Mouse (Mus musculus) limb, embryonic 11.5 days (tissue): ENCODE data around the gene Itpr2. TPM values are rescaled to one million over a fixed set of nuclear protein-coding genes. Genes with fewer than 3 reads are reported as not detected.
A peak's percentile ranks its signal among the peaks of the same experiment; 100 is the strongest.

Experiments used
- ATAC-seq: fragments of 200-750 bp; cut with Nextera tagmentation; 2 replicates; pipeline ENCODE4 v1.8.0; 2017; ENCODE audit warnings: low read depth; ENCODE audit not compliant: insufficient number of reproducible peaks, low FRiP score, low TSS enrichment
- DNase-seq: peaks from one replicate; pipeline ENCODE4 v3.0.0-alpha.2; 2015; ENCODE audit warnings: low spot score
- H3K27ac ChIP-seq: fragments of 300-500 bp; sonication (generic); replicated peaks from 2 replicates; pipeline ENCODE4 v1.5.1; 2014; ENCODE audit warnings: low read depth, mild to moderate bottlenecking, low read length
- H3K27me3 ChIP-seq: fragments of 300-500 bp; sonication (generic); 2 replicates; pipeline ENCODE4 v1.6.1; 2014; ENCODE audit warnings: mild to moderate bottlenecking, low read length, mixed read lengths; ENCODE audit not compliant: control insufficient read depth, insufficient read depth
- H3K36me3 ChIP-seq: fragments of 300-500 bp; sonication (generic); 2 replicates; pipeline ENCODE4 v1.6.1; 2014; ENCODE audit warnings: mild to moderate bottlenecking, low read length, moderate library complexity, mixed read lengths; ENCODE audit not compliant: control insufficient read depth, insufficient read depth
- H3K4me1 ChIP-seq: fragments of 300-500 bp; sonication (generic); 2 replicates; pipeline ENCODE4 v1.6.1; 2014; ENCODE audit warnings: low read length, mixed read lengths; ENCODE audit not compliant: control insufficient read depth, insufficient read depth
- H3K4me2 ChIP-seq: fragments of 300-500 bp; sonication (generic); 2 replicates; pipeline ENCODE4 v1.6.1; 2014; ENCODE audit warnings: low read depth, mild to moderate bottlenecking, moderate library complexity; ENCODE audit not compliant: severe bottlenecking
- H3K4me3 ChIP-seq: fragments of 300-500 bp; sonication (generic); 2 replicates; pipeline ENCODE4 v1.5.1; 2014; ENCODE audit warnings: low read depth, low read length
- H3K9ac ChIP-seq: fragments of 300-500 bp; sonication (generic); 2 replicates; pipeline ENCODE4 v1.6.1; 2014; ENCODE audit warnings: mild to moderate bottlenecking, low read length
- H3K9me3 ChIP-seq: fragments of 300-500 bp; sonication (generic); 2 replicates; pipeline ENCODE4 v1.6.1; 2016; ENCODE audit warnings: low read length; ENCODE audit not compliant: control insufficient read depth
- WGBS: fragments of 180-500 bp; shearing (Covaris S2); extraction: QIAGEN DNeasy Blood & Tissue Kit; methylation state at CpG from one replicate; pipeline ENCODE4 v1.1.7; 2014; 5-methylcytosine and 5-hydroxymethylcytosine counted together
- polyA plus RNA-seq: library from polyadenylated mRNA; unstranded; fragments of >200 nt; fragmentation: Nextera tagmentation; extraction: Ambion mirVana; gene quantifications from 2 replicates; pipeline ENCODE4 v1.2.1, GENCODE M21; 2014

Gene Itpr2
- polyA plus RNA-seq, 1 experiment from 2014 or later: 5.7 TPM

DNA sequence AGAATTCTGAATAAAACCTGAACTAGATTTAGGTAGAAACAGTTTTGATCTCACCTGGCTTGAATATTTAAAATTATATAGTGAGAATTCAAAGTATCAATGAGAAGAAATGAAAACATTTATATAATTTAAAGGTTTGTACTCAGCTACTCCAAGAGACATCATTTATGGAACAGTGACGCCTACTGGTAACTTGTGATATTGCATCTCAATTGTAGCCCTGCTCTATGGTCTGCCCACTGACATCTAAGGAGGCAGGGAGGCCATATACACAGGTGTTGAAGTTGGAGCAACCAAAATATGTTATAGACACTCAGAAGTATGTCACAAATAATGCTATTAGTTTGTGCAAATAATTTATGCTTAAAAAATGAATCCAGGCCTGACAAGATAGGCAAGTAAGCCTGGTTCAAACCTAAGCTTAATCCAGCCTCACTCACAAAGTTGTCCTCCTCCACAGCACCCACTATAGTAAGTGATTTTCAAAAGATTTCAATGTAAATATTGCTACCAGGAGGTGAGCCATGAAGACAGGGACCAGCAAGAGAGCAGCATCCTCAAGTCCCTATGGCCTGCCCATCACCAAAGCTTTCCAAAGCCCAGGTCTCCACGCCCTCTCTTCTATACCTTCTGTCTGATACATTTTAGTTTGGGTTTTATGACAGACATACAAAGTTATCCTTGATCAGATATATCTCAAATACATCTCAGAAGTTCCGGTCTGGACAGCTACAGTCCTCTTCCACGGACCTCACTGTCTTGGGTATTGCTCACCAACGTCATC, 229.6 kb downstream of the Itpr2 start:
- 75% methylated on average over 5 of the region's 5 CpGs for WGBS
- H3K4me2 ChIP-seq: no peak overlapping the region
- no peak overlapping the region for H3K9ac ChIP-seq
- H3K4me1 ChIP-seq: peaks cover 3% of the 10 kb centered on the region; the same call in 1 of the 2 replicates
- DNase-seq: peak; percentile 70
- no peaks in the 10 kb centered on the region for H3K9me3 ChIP-seq
- no peaks in the 10 kb centered on the region for H3K27me3 ChIP-seq
- H3K36me3 ChIP-seq: no peaks in the 10 kb centered on the region
- no peak for ATAC-seq
- no peak overlapping the region for H3K27ac ChIP-seq
- H3K4me3 ChIP-seq: no peak overlapping the region

GRCm38 (mm10) chr6:146270776-146271533, 231.1 kb downstream of the Itpr2 start:
- ATAC-seq (no peak), DNase-seq (no peak)
- 80% methylated on average over 12 of the region's 12 CpGs for WGBS

GRCm38 (mm10) chr6:146270162-146270561, 231.9 kb downstream of the Itpr2 start:
- no peak overlapping the region for H3K9ac ChIP-seq
- H3K4me1 ChIP-seq: peaks cover 3% of the 10 kb centered on the region; the same call in 1 of the 2 replicates
- H3K36me3 ChIP-seq: no peaks in the 10 kb centered on the region
- no peaks in the 10 kb centered on the region for H3K27me3 ChIP-seq
- H3K27ac ChIP-seq: no peak overlapping the region
- 29% methylated on average over 5 of the region's 5 CpGs for WGBS
- no peaks in the 10 kb centered on the region for H3K9me3 ChIP-seq
- DNase-seq: no peak
- ATAC-seq: no peak
- H3K4me2 ChIP-seq: no peak overlapping the region
- no peak overlapping the region for H3K4me3 ChIP-seq

More at GRCm38 (mm10) chr6:146270776-146271533, 231.1 kb downstream of the Itpr2 start:
- no peak overlapping the region for H3K4me2 ChIP-seq
- no peak overlapping the region for H3K27ac ChIP-seq
- no peak overlapping the region for H3K4me3 ChIP-seq
- H3K9me3 ChIP-seq: no peaks in the 10 kb centered on the region
- H3K36me3 ChIP-seq: no peaks in the 10 kb centered on the region
- H3K27me3 ChIP-seq: no peaks in the 10 kb centered on the region
- no peak overlapping the region for H3K9ac ChIP-seq
- peaks cover 3% of the 10 kb centered on the region; the same call in 1 of the 2 replicates for H3K4me1 ChIP-seq

DNA sequence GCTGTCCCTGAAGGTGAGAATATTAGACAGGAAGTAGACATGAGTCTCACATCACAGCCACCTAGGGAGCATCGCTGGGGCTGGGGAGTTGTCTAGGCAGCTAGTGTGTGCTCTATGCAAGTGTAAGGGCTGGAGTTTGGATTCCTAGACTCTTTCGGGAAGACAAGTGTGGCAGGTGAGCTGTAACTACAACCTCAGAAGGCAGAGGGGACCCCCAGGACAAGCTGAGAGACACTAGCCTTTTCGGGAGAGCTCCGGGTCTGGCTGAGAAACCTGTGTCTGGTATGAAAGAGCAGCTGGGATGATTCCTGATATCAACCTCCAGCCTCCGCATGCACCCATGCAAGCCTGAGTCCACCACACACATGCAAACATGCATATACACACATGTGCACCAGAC, 232.7 kb downstream of the Itpr2 start:
- Histone ChIP-seq H3K36me3 (no peaks in the 10 kb centered on the region), H3K4me3 (no peak overlapping the region), H3K9me3 (no peaks in the 10 kb centered on the region), H3K9ac (no peak overlapping the region), H3K27ac (no peak overlapping the region), H3K4me2 (no peak overlapping the region), H3K27me3 (no peaks in the 10 kb centered on the region), H3K4me1 (peaks cover 3% of the 10 kb centered on the region; the same call in 1 of the 2 replicates)
- 93% methylated on average over 5 of the region's 5 CpGs for WGBS
- DNase-seq (no peak), ATAC-seq (no peak)

DNA sequence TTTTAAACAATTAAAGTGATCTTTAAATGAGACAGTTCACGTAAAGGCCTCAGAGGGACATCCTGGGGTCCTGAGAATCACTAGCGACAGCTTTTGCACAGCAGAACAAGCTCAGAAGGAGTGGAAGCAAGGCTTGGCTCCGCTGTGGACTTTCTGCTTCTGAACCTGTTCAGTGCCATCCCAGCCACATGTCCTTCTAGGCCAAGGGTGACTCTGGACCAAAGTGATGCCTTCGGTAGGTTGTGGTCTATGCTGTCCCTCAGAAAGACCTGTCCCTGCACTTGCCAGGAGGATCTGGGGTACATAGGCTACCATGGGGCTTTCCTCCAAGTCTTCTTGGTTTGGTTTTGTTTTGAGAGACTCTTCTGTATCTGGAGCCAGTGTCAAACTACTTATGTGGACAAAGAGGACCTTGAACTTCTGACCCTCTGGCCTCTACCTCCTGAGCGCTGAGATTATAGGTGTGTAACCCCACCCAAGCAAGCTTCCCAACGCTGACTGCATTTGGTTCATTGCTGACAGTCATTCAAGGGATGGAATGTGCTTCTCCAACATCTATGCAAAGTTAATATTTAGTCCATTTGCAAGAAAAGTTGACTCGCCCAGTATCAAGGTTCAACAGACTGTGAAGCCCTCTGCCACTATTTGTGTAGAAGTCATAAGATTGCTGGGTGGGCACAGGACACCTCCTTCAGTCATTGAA, 241.2 kb downstream of the Itpr2 start:
- H3K4me2 ChIP-seq: no peak overlapping the region
- no peak for ATAC-seq
- no peak overlapping the region for H3K9ac ChIP-seq
- 89% methylated on average over 7 of the region's 7 CpGs for WGBS
- no peaks in the 10 kb centered on the region for H3K4me1 ChIP-seq
- H3K27me3 ChIP-seq: no peaks in the 10 kb centered on the region
- no peaks in the 10 kb centered on the region for H3K36me3 ChIP-seq
- H3K4me3 ChIP-seq: no peak overlapping the region
- H3K9me3 ChIP-seq: no peaks in the 10 kb centered on the region
- no peak for DNase-seq
- H3K27ac ChIP-seq: no peak overlapping the region

GRCm38 (mm10) chr6:146258751-146259150, 243.3 kb downstream of the Itpr2 start:
- Histone ChIP-seq H3K27ac (no peak overlapping the region), H3K36me3 (no peaks in the 10 kb centered on the region), H3K4me2 (no peak overlapping the region), H3K9ac (no peak overlapping the region), H3K4me1 (no peaks in the 10 kb centered on the region; the same call in 1 of the 2 replicates), H3K4me3 (no peak overlapping the region), H3K9me3 (no peaks in the 10 kb centered on the region), H3K27me3 (no peaks in the 10 kb centered on the region)
- ATAC-seq (no peak), DNase-seq (no peak)
- WGBS: 95% methylated on average over 5 of the region's 5 CpGs

GRCm38 (mm10) chr6:146258261-146258660, 243.8 kb downstream of the Itpr2 start:
- Histone ChIP-seq H3K4me2 (no peak overlapping the region), H3K4me1 (no peaks in the 10 kb centered on the region; the same call in 1 of the 2 replicates), H3K9me3 (no peaks in the 10 kb centered on the region), H3K4me3 (no peak overlapping the region), H3K9ac (no peak overlapping the region), H3K27ac (no peak overlapping the region), H3K36me3 (no peaks in the 10 kb centered on the region), H3K27me3 (no peaks in the 10 kb centered on the region)
- DNase-seq (no peak), ATAC-seq (no peak)
- WGBS: 94% methylated on average over 3 of the region's 3 CpGs

GRCm38 (mm10) chr6:146256947-146257670, 244.9 kb downstream of the Itpr2 start:
- Histone ChIP-seq H3K27me3 (no peaks in the 10 kb centered on the region), H3K4me3 (no peak overlapping the region), H3K36me3 (no peaks in the 10 kb centered on the region), H3K4me1 (no peaks in the 10 kb centered on the region; the same call in 1 of the 2 replicates), H3K27ac (no peak overlapping the region), H3K9ac (no peak overlapping the region), H3K9me3 (no peaks in the 10 kb centered on the region), H3K4me2 (no peak overlapping the region)
- ATAC-seq (no peak), DNase-seq (peak; percentile 40)
- 84% methylated on average over 7 of the region's 7 CpGs for WGBS
